Mouse (Mus musculus): ENCODE results near the gene Fmnl3. TPM values are rescaled to one million over a fixed set of nuclear protein-coding genes. Genes with fewer than 3 reads are reported as not detected.

Fmnl3 gene
- total and polyA plus RNA-seq, 3 experiments = 24.2 to 49.3 (median 28.6) TPM

GRCm38 (mm10) chr15:99278271-99278670, 92.0 kb downstream of the Fmnl3 start:
- no peak overlapping the region for H3K4me2 ChIP-seq (ENCODE audit: insufficient read depth, low read depth, poor library complexity, severe bottlenecking)
- H3K9ac ChIP-seq (ENCODE audit: insufficient read depth, low read depth) = no peak overlapping the region
- DNase-seq (ENCODE audit: extremely low read depth) = no peak
- H3K36me3 ChIP-seq (replicated peaks in 1 of 2; ENCODE audit: control insufficient read depth in 1 of 2, insufficient read depth in 1 of 2, low read length in 1 of 2) = no peaks in the 10 kb centered on the region
- peaks cover 0 to 6% of the 10 kb centered on the region in 2 experiments; a peak in 1 of 4 replicates for H3K4me1 ChIP-seq (ENCODE audit: control insufficient read depth in 1 of 2, insufficient read depth in 2 of 2)
- in situ Hi-C loops (cut with MboI; ENCODE audit: low pct_ligation_motif_present, low pct_unique_long_range_greater_than_20kb, low sequenced_read_pairs) = no loop called here
- H3K4me3 ChIP-seq (replicated peaks in 1 of 3; ENCODE audit: low read depth in 2 of 3, low read length in 2 of 3, poor library complexity in 1 of 3) = no peak overlapping the region
- dilution Hi-C loops (cut with MboI; ENCODE audit: extremely low pct_ligation_motif_present, extremely low pct_unique_long_range_greater_than_20kb, low sequenced_read_pairs) = no loop called here
- H3K27ac ChIP-seq (ENCODE audit: insufficient read depth, low read depth) = no peak overlapping the region
- TF ChIP-seq POLR2AphosphoS2 (IDR thresholded peaks at IDR 0.05; ENCODE audit: low read depth, low read length) (no peak), RAD21 (IDR thresholded peaks at IDR 0.05; ENCODE audit: low read depth, low read length) (no peak), ETS1 (conservative IDR thresholded peaks at IDR 0.05; ENCODE audit: low read depth, low read length) (no peak), RCOR1 (conservative IDR thresholded peaks at IDR 0.05; ENCODE audit: low read depth, low read length) (no peak), POLR2A (IDR thresholded peaks at IDR 0.05; ENCODE audit: low read depth, low read length) (no peak)
- H3K79me2 ChIP-seq (replicated peaks; ENCODE audit: control insufficient read depth, extremely low read depth, insufficient read depth, poor library complexity, severe bottlenecking) = no peaks in the 10 kb centered on the region
- peaks cover 73% of the 10 kb centered on the region for H3K27me3 ChIP-seq (replicated peaks)
- no peaks in the 10 kb centered on the region for H3K9me3 ChIP-seq (replicated peaks; ENCODE audit: low read length)

- no peaks in the 10 kb centered on the region for H3K79me2 ChIP-seq (replicated peaks; ENCODE audit: control insufficient read depth, extremely low read depth, insufficient read depth, poor library complexity, severe bottlenecking)
- dilution Hi-C loops (cut with MboI; ENCODE audit: extremely low pct_ligation_motif_present, extremely low pct_unique_long_range_greater_than_20kb, low sequenced_read_pairs) = no loop called here
- H3K4me2 ChIP-seq (ENCODE audit: insufficient read depth, low read depth, poor library complexity, severe bottlenecking) = no peak overlapping the region
- no peak for DNase-seq (ENCODE audit: extremely low read depth)
- no peak overlapping the region for H3K9ac ChIP-seq (ENCODE audit: insufficient read depth, low read depth)
- in situ Hi-C loops (cut with MboI; ENCODE audit: low pct_ligation_motif_present, low pct_unique_long_range_greater_than_20kb, low sequenced_read_pairs) = no loop called here
- no peak overlapping the region for H3K27ac ChIP-seq (ENCODE audit: insufficient read depth, low read depth)
- TF ChIP-seq MAZ (IDR thresholded peaks at IDR 0.05; ENCODE audit: low read depth, low read length) (no peak), ELF1 (IDR thresholded peaks at IDR 0.05; ENCODE audit: low read depth, low read length) (no peak), NRF1 (IDR thresholded peaks at IDR 0.05; ENCODE audit: low read depth, low read length) (no peak), MXI1 (IDR thresholded peaks at IDR 0.05; ENCODE audit: low read depth, low read length) (no peak), ZKSCAN1 (IDR thresholded peaks at IDR 0.05; ENCODE audit: borderline replicate concordance, low read depth, low read length) (no peak), POLR2A (IDR thresholded peaks at IDR 0.05; ENCODE audit: low read depth, low read length) (no peak), PAX5 (IDR thresholded peaks at IDR 0.05; ENCODE audit: low read length) (no peak), HCFC1 (IDR thresholded peaks at IDR 0.05; ENCODE audit: low read depth, low read length) (no peak), MEF2A (IDR thresholded peaks at IDR 0.05; ENCODE audit: borderline replicate concordance, low read depth, low read length) (no peak), MYC (IDR thresholded peaks at IDR 0.05; ENCODE audit: low read depth, low read length) (no peak), SMC3 (IDR thresholded peaks at IDR 0.05; ENCODE audit: low read depth, low read length) (no peak), ZNF384 (IDR thresholded peaks at IDR 0.05; ENCODE audit: low read depth, low read length) (no peak), CHD2 (IDR thresholded peaks at IDR 0.05; ENCODE audit: low read length) (no peak), IRF4 (IDR thresholded peaks at IDR 0.05; ENCODE audit: low read depth, low read length) (no peak), SIN3A (IDR thresholded peaks at IDR 0.05; ENCODE audit: low read length) (no peak), ZMIZ1 (IDR thresholded peaks at IDR 0.05; ENCODE audit: low read depth, low read length) (no peak), E2F4 (IDR thresholded peaks at IDR 0.05; ENCODE audit: insufficient replicate concordance, low read depth, low read length) (no peak), USF2 (conservative IDR thresholded peaks at IDR 0.05; ENCODE audit: low read depth, low read length) (no peak)
- no peak overlapping the region for H3K4me3 ChIP-seq (replicated peaks in 1 of 3; ENCODE audit: low read depth in 2 of 3, low read length in 2 of 3, poor library complexity in 1 of 3)
- H3K4me1 ChIP-seq (ENCODE audit: control insufficient read depth in 1 of 2, insufficient read depth in 2 of 2) = peaks cover 0 to 6% of the 10 kb centered on the region in 2 experiments; a peak in 1 of 4 replicates
- peaks cover 75% of the 10 kb centered on the region for H3K27me3 ChIP-seq (replicated peaks)
- H3K9me3 ChIP-seq (replicated peaks; ENCODE audit: low read length) = no peaks in the 10 kb centered on the region
- H3K36me3 ChIP-seq (replicated peaks in 1 of 2; ENCODE audit: control insufficient read depth in 1 of 2, insufficient read depth in 1 of 2, low read length in 1 of 2) = no peaks in the 10 kb centered on the region
Observed at GRCm38 (mm10) chr15:99276095-99276494, 94.2 kb downstream of the Fmnl3 start.

Other genes starting within 250 kb of the Fmnl3 start
- gene Spats2, start 244.6 kb downstream of the Fmnl3 start, total RNA-seq (2012; rRNA removed) = 26.5 and 27.1 TPM in 2 replicates
- 68.3 and 81.0 TPM in 2 replicates for gene Spats2, start 244.6 kb downstream of the Fmnl3 start, total RNA-seq (2014; rRNA removed)
- 79.5 and 81.0 TPM in 2 replicates for gene Spats2, start 244.6 kb downstream of the Fmnl3 start, polyA plus RNA-seq (2012; ENCODE audit: insufficient read length, low read depth)
- gene Kcnh3, start 145.6 kb downstream of the Fmnl3 start, total RNA-seq (2012; rRNA removed) = not detected in 2 replicates
- not detected in 2 replicates for gene Kcnh3, start 145.6 kb downstream of the Fmnl3 start, total RNA-seq (2014; rRNA removed)
- gene Kcnh3, start 145.6 kb downstream of the Fmnl3 start, polyA plus RNA-seq (2012; ENCODE audit: insufficient read length, low read depth) = not detected in 2 replicates
- gene Mcrs1, start 118.5 kb downstream of the Fmnl3 start, total RNA-seq (2012; rRNA removed) = 83.7 and 85.1 TPM in 2 replicates
- 94.5 and 105 TPM in 2 replicates for gene Mcrs1, start 118.5 kb downstream of the Fmnl3 start, total RNA-seq (2014; rRNA removed)
- 73.4 and 75.9 TPM in 2 replicates for gene Mcrs1, start 118.5 kb downstream of the Fmnl3 start, polyA plus RNA-seq (2012; ENCODE audit: insufficient read length, low read depth)
- gene Prpf40b, start 75.4 kb downstream of the Fmnl3 start, total RNA-seq (2012; rRNA removed) = 18.8 and 27.9 TPM in 2 replicates
- 11.7 and 14.3 TPM in 2 replicates for gene Prpf40b, start 75.4 kb downstream of the Fmnl3 start, total RNA-seq (2014; rRNA removed)
- gene Prpf40b, start 75.4 kb downstream of the Fmnl3 start, polyA plus RNA-seq (2012; ENCODE audit: insufficient read length, low read depth) = 31.6 and 31.8 TPM in 2 replicates
- 0.04 TPM in 1 of 2 replicates, not detected in the other for gene Fam186b, start 74.6 kb downstream of the Fmnl3 start, total RNA-seq (2012; rRNA removed)
- not detected in 2 replicates for gene Fam186b, start 74.6 kb downstream of the Fmnl3 start, total RNA-seq (2014; rRNA removed)
- 0.11 TPM in 1 of 2 replicates, not detected in the other for gene Fam186b, start 74.6 kb downstream of the Fmnl3 start, polyA plus RNA-seq (2012; ENCODE audit: insufficient read length, low read depth)
- 223 and 268 TPM in 2 replicates for gene Tmbim6, start 22.4 kb upstream of the Fmnl3 start, total RNA-seq (2012; rRNA removed)
- 260 and 269 TPM in 2 replicates for gene Tmbim6, start 22.4 kb upstream of the Fmnl3 start, total RNA-seq (2014; rRNA removed)
- 313 and 329 TPM in 2 replicates for gene Tmbim6, start 22.4 kb upstream of the Fmnl3 start, polyA plus RNA-seq (2012; ENCODE audit: insufficient read length, low read depth)
- 0.88 and 0.89 TPM in 2 replicates for gene Nckap5l, start 87.3 kb upstream of the Fmnl3 start, total RNA-seq (2012; rRNA removed)
- 0.45 and 0.75 TPM in 2 replicates for gene Nckap5l, start 87.3 kb upstream of the Fmnl3 start, total RNA-seq (2014; rRNA removed)
- gene Nckap5l, start 87.3 kb upstream of the Fmnl3 start, polyA plus RNA-seq (2012; ENCODE audit: insufficient read length, low read depth) = 6.6 and 6.8 TPM in 2 replicates
- gene Bcdin3d, start 104.2 kb upstream of the Fmnl3 start, total RNA-seq (2012; rRNA removed) = 13.4 and 14.2 TPM in 2 replicates
- gene Bcdin3d, start 104.2 kb upstream of the Fmnl3 start, total RNA-seq (2014; rRNA removed) = 13.8 and 15.3 TPM in 2 replicates
- 13.8 and 16.1 TPM in 2 replicates for gene Bcdin3d, start 104.2 kb upstream of the Fmnl3 start, polyA plus RNA-seq (2012; ENCODE audit: insufficient read length, low read depth)
- 0.08 and 0.17 TPM in 2 replicates for gene Faim2, start 157.7 kb upstream of the Fmnl3 start, total RNA-seq (2012; rRNA removed)
- gene Faim2, start 157.7 kb upstream of the Fmnl3 start, total RNA-seq (2014; rRNA removed) = not detected in 2 replicates
- 0.03 TPM in 1 of 2 replicates, not detected in the other for gene Faim2, start 157.7 kb upstream of the Fmnl3 start, polyA plus RNA-seq (2012; ENCODE audit: insufficient read length, low read depth)
- not detected in 2 replicates for gene Aqp2, start 208.6 kb upstream of the Fmnl3 start, total RNA-seq (2012; rRNA removed)
- not detected in 2 replicates for gene Aqp2, start 208.6 kb upstream of the Fmnl3 start, total RNA-seq (2014; rRNA removed)
- not detected in 2 replicates for gene Aqp2, start 208.6 kb upstream of the Fmnl3 start, polyA plus RNA-seq (2012; ENCODE audit: insufficient read length, low read depth)
- gene Aqp5, start 220.3 kb upstream of the Fmnl3 start, total RNA-seq (2012; rRNA removed) = not detected in 2 replicates
- gene Aqp5, start 220.3 kb upstream of the Fmnl3 start, total RNA-seq (2014; rRNA removed) = not detected in 2 replicates
- gene Aqp5, start 220.3 kb upstream of the Fmnl3 start, polyA plus RNA-seq (2012; ENCODE audit: insufficient read length, low read depth) = not detected in 2 replicates
- not detected in 2 replicates for gene Aqp6, start 230.9 kb upstream of the Fmnl3 start, total RNA-seq (2012; rRNA removed)
- gene Aqp6, start 230.9 kb upstream of the Fmnl3 start, total RNA-seq (2014; rRNA removed) = not detected in 2 replicates
- gene Aqp6, start 230.9 kb upstream of the Fmnl3 start, polyA plus RNA-seq (2012; ENCODE audit: insufficient read length, low read depth) = not detected in 2 replicates